ENCODE assay signal across 23 mouse cellular contexts in genomic region chr13:98547223-98547622, GRCm38 (mm10). TPM values are rescaled to one million over a fixed set of nuclear protein-coding genes. Genes with fewer than 3 reads are reported as not detected.
"Had no signal": no experiment of that assay in that cellular context is flagged by ENCODE, and none has a peak within 500 bp of the region (broad histone marks: within the 10 kb centered on the region; RNA-seq: fewer than 3 reads in every experiment).

No protein-coding gene starts in this region.

- H3K4me3 ChIP-seq: limb, embryonic 13.5 days; megakaryocyte, embryonic 14.5 days; neural tube, embryonic 12.5 days; neural tube, embryonic 15.5 days had no signal

- H3K27me3 ChIP-seq: megakaryocyte, embryonic 14.5 days; neural tube, embryonic 12.5 days; neural tube, embryonic 15.5 days had no signal

- H3K36me3 ChIP-seq: limb, embryonic 13.5 days; neural tube, embryonic 12.5 days; neural tube, embryonic 15.5 days had no signal

- H3K4me2 ChIP-seq: limb, embryonic 13.5 days; lung, embryonic 14.5 days; midbrain, embryonic 11.5 days; neural tube, embryonic 12.5 days; neural tube, embryonic 15.5 days had no signal

- H3K27ac ChIP-seq: limb, embryonic 13.5 days; liver, embryonic 14.5 days; neural tube, embryonic 12.5 days; neural tube, embryonic 15.5 days had no signal

- H3K9ac ChIP-seq: limb, embryonic 13.5 days; liver, embryonic 14.5 days; liver, postnatal 0 days; lung, embryonic 14.5 days; neural tube, embryonic 12.5 days; neural tube, embryonic 15.5 days had no signal

- H3K4me1 ChIP-seq: megakaryocyte, embryonic 14.5 days; neural tube, embryonic 12.5 days; neural tube, embryonic 15.5 days had no signal

- ATAC-seq: intestine, postnatal 0 days; liver, postnatal 0 days had no signal

- DNase-seq: kidney, adult 8-10 months; kidney, postnatal 36 days; left cerebral cortex, postnatal 4 days; liver, postnatal 0 days; lung, embryonic 14.5 days; lung, postnatal 10 days; lung, postnatal 36 days; midbrain, embryonic 14.5 days; right cerebral cortex, adult 18-20 months; right cerebral cortex, postnatal 14 days; right cerebral cortex, postnatal 4 days; thymus, postnatal 25 days had no signal

- H3K9me3 ChIP-seq: limb, embryonic 13.5 days; neural tube, embryonic 12.5 days; neural tube, embryonic 15.5 days had no signal

RNA-seq across cellular contexts. Expression of gene Gm10320, which starts 55.4 kb away (rescaled TPM):
- total RNA-seq: layer of hippocampus, adult 8-10 months; layer of hippocampus, postnatal 14 days; left cerebral cortex, adult 8-10 months; left cerebral cortex, postnatal 14 days; left cerebral cortex, postnatal 4 days had no signal
